Mouse (Mus musculus) testis, adult 2 months (tissue): ENCODE measurements around the gene Psen2.

Source experiments
- CTCF ChIP-seq: fragments of 200-500 bp; IDR thresholded peaks from 2 replicates; pipeline ENCODE4 v1.5.1; 2012; ENCODE audit warnings: low read depth, mild to moderate bottlenecking, inconsistent platforms, low read length, moderate library complexity; ENCODE audit not compliant: control insufficient read depth, insufficient read depth, insufficient replicate concordance
- POLR2A ChIP-seq: fragments of 200-500 bp; IDR thresholded peaks from 2 replicates; pipeline ENCODE4 v1.6.1; 2012; ENCODE audit warnings: low read depth, mild to moderate bottlenecking, inconsistent platforms, low read length, moderate library complexity; ENCODE audit not compliant: control insufficient read depth

DNA sequence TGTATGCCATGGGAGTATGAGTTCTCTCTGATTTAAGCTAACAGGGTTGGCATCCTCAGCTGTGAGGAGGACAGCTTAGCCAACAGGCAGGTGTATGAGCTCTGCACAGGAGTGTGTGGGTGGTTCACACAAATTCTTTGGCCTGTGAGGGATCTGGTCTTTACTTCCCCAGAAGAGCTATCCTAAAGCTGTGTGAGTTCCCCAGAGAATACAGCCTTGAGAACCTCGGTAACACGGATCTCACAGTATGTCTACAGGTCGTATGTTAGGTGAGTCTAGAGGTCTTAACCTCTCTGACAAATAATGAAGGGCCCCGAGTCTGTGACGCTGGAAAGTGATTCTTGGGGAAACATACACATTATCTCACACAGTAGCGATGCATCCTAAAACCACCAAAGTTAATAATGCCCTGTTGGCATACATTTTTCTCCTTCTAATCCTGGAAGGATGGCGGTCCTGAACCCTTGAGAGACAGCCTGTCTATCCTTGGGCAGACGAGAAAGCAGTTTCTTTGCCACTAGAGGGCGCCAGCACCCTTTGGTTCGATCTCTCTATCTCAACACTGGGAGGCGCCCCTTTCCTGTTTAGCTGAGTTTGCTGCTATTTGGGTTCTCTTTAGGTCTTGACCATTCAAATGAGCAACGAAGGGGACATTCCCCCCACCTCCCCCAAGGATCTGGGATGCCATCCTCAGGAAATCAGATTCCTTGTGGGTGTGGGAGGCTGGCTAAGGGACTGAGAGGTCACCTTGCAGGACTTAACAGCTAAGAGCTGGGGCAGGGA is 5.2 kb upstream of the Psen2 start:
- TF ChIP-seq CTCF (peak; percentile 90), POLR2A (no peak)
